Mouse (Mus musculus): ENCODE measurements around the gene Gm7903. TPM values are rescaled to one million over a fixed set of nuclear protein-coding genes. Genes with fewer than 3 reads are reported as not detected.

Gm7903 gene
- polyA plus RNA-seq, 1 experiment from 2014 or later, result not detected

Other genes with a start within 250 kb of the Gm7903 start
- 0.15 TPM in 1 of 2 replicates, not detected in the other for gene Tceal6, start 223.1 kb upstream of the Gm7903 start, polyA plus RNA-seq (2015; fragmentation: Nextera tagmentation; extraction: Ambion mirVana)
- gene Pramel3, start 131.5 kb upstream of the Gm7903 start, polyA plus RNA-seq (2015; fragmentation: Nextera tagmentation; extraction: Ambion mirVana), result not detected in 2 replicates
- gene Gm5128, start 60.6 kb upstream of the Gm7903 start, polyA plus RNA-seq (2015; fragmentation: Nextera tagmentation; extraction: Ambion mirVana), result not detected in 2 replicates
- gene AV320801, start 60.8 kb downstream of the Gm7903 start, polyA plus RNA-seq (2015; fragmentation: Nextera tagmentation; extraction: Ambion mirVana), result not detected in 2 replicates
- gene Nxf7, start 164.9 kb downstream of the Gm7903 start, polyA plus RNA-seq (2015; fragmentation: Nextera tagmentation; extraction: Ambion mirVana), result 0.05 and 0.14 TPM in 2 replicates
- gene Prame, start 193.9 kb downstream of the Gm7903 start, polyA plus RNA-seq (2015; fragmentation: Nextera tagmentation; extraction: Ambion mirVana), result not detected in 2 replicates

Measured in liver, embryonic 16.5 days (tissue).